In the genomic region with DNA sequence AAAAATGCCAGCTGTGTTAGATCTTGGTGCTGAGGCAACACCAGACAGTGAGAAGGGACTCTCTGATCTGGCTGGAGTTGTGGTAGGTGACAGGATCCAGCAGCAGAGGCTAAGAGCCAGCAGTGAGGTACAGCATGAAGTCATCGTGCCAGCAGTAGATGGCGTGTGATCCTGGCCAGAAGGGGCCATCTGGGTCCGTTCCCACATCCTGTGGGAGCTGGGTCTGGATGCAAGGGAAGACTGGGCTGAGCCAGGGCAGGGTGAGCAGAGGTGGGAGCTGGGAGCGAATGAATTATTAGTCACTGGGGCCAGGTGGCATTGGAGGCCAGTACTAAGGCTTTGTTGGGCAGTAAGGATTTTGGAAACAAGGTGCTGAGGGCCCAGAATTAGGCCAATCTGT, we compare ENCODE assay signal across 23 mouse cellular contexts. TPM values are rescaled to one million over a fixed set of nuclear protein-coding genes. Genes with fewer than 3 reads are reported as not detected.
DNase-seq lines count a peak whose midpoint lies in the region; ATAC-seq and TF ChIP-seq lines count a peak whose summit lies in the region.
"Had no signal": no experiment of that assay in that cellular context is flagged by ENCODE, and none has a peak within 500 bp of the region (broad histone marks: within the 10 kb centered on the region; RNA-seq: fewer than 3 reads in every experiment).

No protein-coding gene starts in this region.

- ATAC-seq in heart, postnatal 0 days (ENCODE audit: insufficient read depth, low read depth): peak; percentile 54; the same call in 1 of the 2 replicates
- ATAC-seq: CD4-positive, CD25-positive, alpha-beta regulatory T cell, adult 4 months; forebrain, embryonic 14.5 days; hindbrain, embryonic 16.5 days; lung, postnatal 0 days; midbrain, embryonic 16.5 days had no signal

- no peak overlapping the region for H3K9ac ChIP-seq in heart, postnatal 0 days (replicated peaks; ENCODE audit: low read depth, low read length)
- H3K9ac ChIP-seq: liver, embryonic 15.5 days; neural tube, embryonic 12.5 days had no signal

- H3K27me3 ChIP-seq in heart, postnatal 0 days (ENCODE audit: control insufficient read depth, insufficient read depth, low read length): no peaks in the 10 kb centered on the region
- no peaks in the 10 kb centered on the region for H3K27me3 ChIP-seq in thymus, adult 2 months (ENCODE audit: control insufficient read depth, insufficient read depth, low read length)
- H3K27me3 ChIP-seq: liver, embryonic 15.5 days; neural tube, embryonic 12.5 days had no signal

- no peak for TF ChIP-seq POLR2A in thymus, adult 2 months (IDR thresholded peaks at IDR 0.05; ENCODE audit: control insufficient read depth, extremely low read depth, insufficient read depth, low read length, poor library complexity)

- no peak overlapping the region for H3K4me2 ChIP-seq in heart, postnatal 0 days (ENCODE audit: low read depth, low read length)
- H3K4me2 ChIP-seq: liver, embryonic 15.5 days; neural tube, embryonic 12.5 days had no signal

- DNase-seq in heart, postnatal 0 days (ENCODE audit: low spot score): no peak
- no peak for DNase-seq in heart, adult 9 months (ENCODE audit: low spot score in 2 of 2)
- DNase-seq in 3T3-L1 (ENCODE audit: low read depth, low spot score): peak; percentile 44
- peak; percentile 65 for DNase-seq in brain, adult 2 months (ENCODE audit: low read depth, low spot score)
- peak; percentile 58 to 63 for DNase-seq in cerebellum, postnatal 25 days
- DNase-seq in thymus, adult 2 months: no peak
- DNase-seq in urinary bladder, adult 2 months (ENCODE audit: low spot score): no peak
- DNase-seq in thymus, adult 18-20 months: no peak
- DNase-seq: adrenal gland, postnatal 25 days; embryo, embryonic 11 days; heart, adult 11 months; heart, postnatal 14 days; kidney, adult 2 months; kidney, postnatal 14 days; spleen, adult 18-20 months had no signal

- H3K4me1 ChIP-seq in heart, postnatal 0 days (ENCODE audit: control insufficient read depth, insufficient read depth): no peaks in the 10 kb centered on the region
- H3K4me1 ChIP-seq in thymus, adult 2 months (replicated peaks; ENCODE audit: control insufficient read depth, insufficient read depth, low read length): peaks cover 17% of the 10 kb centered on the region
- H3K4me1 ChIP-seq: neural tube, embryonic 12.5 days had no signal

- 39% methylated on average over 4 of the region's 4 CpGs for WGBS in heart, postnatal 0 days
- WGBS in thymus, adult 2 months: 83% methylated on average over 4 of the region's 4 CpGs

- no peak overlapping the region for H3K27ac ChIP-seq in heart, postnatal 0 days (ENCODE audit: low read depth)
- no peak overlapping the region for H3K27ac ChIP-seq in thymus, adult 2 months (ENCODE audit: control insufficient read depth, insufficient read depth, low read length)
- H3K27ac ChIP-seq: liver, embryonic 15.5 days; neural tube, embryonic 12.5 days had no signal

- 0 out of 2 replicates have a peak, but pooled peaks cover 23% of the 10 kb centered on the region for H3K36me3 ChIP-seq in heart, postnatal 0 days (replicated peaks; ENCODE audit: control insufficient read depth, insufficient read depth, low read length)
- no peaks in the 10 kb centered on the region for H3K36me3 ChIP-seq in thymus, adult 2 months (ENCODE audit: control insufficient read depth, insufficient read depth, low read length)

- no peak for TF ChIP-seq CTCF in heart, postnatal 0 days (IDR thresholded peaks at IDR 0.05; ENCODE audit: low read depth)
- no peak for TF ChIP-seq CTCF in thymus, adult 2 months (IDR thresholded peaks at IDR 0.05; ENCODE audit: borderline replicate concordance, control insufficient read depth, extremely low read depth, insufficient read depth, low read length, poor library complexity)

- H3K4me3 ChIP-seq in heart, postnatal 0 days (ENCODE audit: low read depth, low read length): no peak overlapping the region
- H3K4me3 ChIP-seq in thymus, adult 2 months (ENCODE audit: control insufficient read depth, insufficient read depth, low read length): no peak overlapping the region
- H3K4me3 ChIP-seq: liver, embryonic 15.5 days; neural tube, embryonic 12.5 days had no signal

- no peak for TF ChIP-seq EP300 in heart, postnatal 0 days (IDR thresholded peaks at IDR 0.05; ENCODE audit: low read depth)

- H3K9me3 ChIP-seq in heart, postnatal 0 days (replicated peaks; ENCODE audit: control insufficient read depth, low read length): no peaks in the 10 kb centered on the region
- H3K9me3 ChIP-seq: G1E; liver, embryonic 15.5 days; neural tube, embryonic 12.5 days had no signal

RNA-seq across cellular contexts. Expression of gene Cnbd2, which starts 30.9 kb away (rescaled TPM):
- total RNA-seq in heart, postnatal 0 days (2014; rRNA removed; ENCODE audit: low replicate concordance): 0.12 and 1.1 TPM in 2 replicates
- polyA plus RNA-seq in heart, postnatal 0 days (2015; fragmentation: Nextera tagmentation; extraction: Ambion mirVana): 3.3 and 3.7 TPM in 2 replicates
- 0.94 and 1.6 TPM in 2 replicates for polyA plus RNA-seq in thymus, adult 2 months (2012; rRNA removed)
- 3.4 and 4.5 TPM in 2 replicates for polyA plus RNA-seq in urinary bladder, adult 2 months (2012; rRNA removed)

RNA-seq across cellular contexts. Expression of gene Scand1, which starts 31.3 kb away (rescaled TPM):
- 214 and 265 TPM in 2 replicates for total RNA-seq in heart, postnatal 0 days (2014; rRNA removed; ENCODE audit: low replicate concordance)
- polyA plus RNA-seq in heart, postnatal 0 days (2015; fragmentation: Nextera tagmentation; extraction: Ambion mirVana): 82.3 and 90.2 TPM in 2 replicates
- polyA plus RNA-seq in thymus, adult 2 months (2012; rRNA removed): 326 and 425 TPM in 2 replicates
- 71.0 and 72.5 TPM in 2 replicates for polyA plus RNA-seq in urinary bladder, adult 2 months (2012; rRNA removed)

Comparison
In these comparisons a context has a peak if more than half of its experiments do, and no peak if none do; other contexts are left out.
1. DNase-seq: peak in 3T3-L1 (single experiment), brain, adult 2 months (single experiment) and cerebellum, postnatal 25 days (2 of 2); none in heart, postnatal 0 days (single experiment), heart, adult 9 months (0 of 2), thymus, adult 2 months (single experiment), urinary bladder, adult 2 months (single experiment) and thymus, adult 18-20 months (0 of 2).